Mouse (Mus musculus) liver, postnatal 0 days (tissue): Measurements from ENCODE around the gene Kcnn3. TPM values are rescaled to one million over a fixed set of nuclear protein-coding genes. Genes with fewer than 3 reads are reported as not detected.

Experiments
- ATAC-seq: fragments of 200-750 bp; cut with Nextera tagmentation; 2 replicates; pipeline ENCODE4 v1.8.0; 2017; ENCODE audit warnings: mild to moderate bottlenecking, moderate library complexity
- DNase-seq: peaks from one replicate; pipeline ENCODE4 v3.0.0-alpha.2; 2016
- H3K27ac ChIP-seq: fragments of 300-500 bp; sonication (generic); 2 replicates; pipeline ENCODE4 v1.5.1; 2014; ENCODE audit warnings: antibody characterized with exemption, moderate library complexity, mild to moderate bottlenecking, low read depth
- H3K27me3 ChIP-seq: fragments of 300-500 bp; sonication (generic); 2 replicates; pipeline ENCODE4 v1.6.1; 2014; ENCODE audit warnings: low read length, control low read depth, mixed read lengths; ENCODE audit not compliant: insufficient read depth
- H3K36me3 ChIP-seq: fragments of 300-500 bp; sonication (generic); replicated peaks from 2 replicates; pipeline ENCODE4 v1.6.1; 2014; ENCODE audit warnings: mild to moderate bottlenecking, control low read depth, low read length, moderate library complexity, mixed read lengths; ENCODE audit not compliant: insufficient read depth
- H3K4me1 ChIP-seq: fragments of 300-500 bp; sonication (generic); 2 replicates; pipeline ENCODE4 v1.6.1; 2014; ENCODE audit warnings: antibody characterized with exemption, mild to moderate bottlenecking, control low read depth; ENCODE audit not compliant: insufficient read depth
- H3K4me2 ChIP-seq: fragments of 300-500 bp; sonication (generic); 2 replicates; pipeline ENCODE4 v1.6.1; 2014; ENCODE audit warnings: low read depth, mild to moderate bottlenecking, low read length, moderate library complexity, mixed read lengths
- H3K4me3 ChIP-seq: fragments of 300-500 bp; sonication (generic); 2 replicates; pipeline ENCODE4 v1.5.1; 2014; ENCODE audit warnings: low read depth, low read length
- H3K9ac ChIP-seq: fragments of 300-500 bp; sonication (generic); replicated peaks from 2 replicates; pipeline ENCODE4 v1.6.1; 2014; ENCODE audit warnings: mild to moderate bottlenecking, moderate library complexity
- H3K9me3 ChIP-seq: fragments of 300-500 bp; sonication (generic); 2 replicates; pipeline ENCODE4 v1.6.1; 2016; ENCODE audit warnings: mild to moderate bottlenecking, control low read depth, low read length, mixed read lengths
- CTCF ChIP-seq: sonication (generic); IDR thresholded peaks from 2 replicates; pipeline ENCODE4 v1.5.1; 2016; ENCODE audit warnings: antibody characterized with exemption, low read depth
- EP300 ChIP-seq: IDR thresholded peaks from 2 replicates; pipeline ENCODE4 v1.6.1; 2016; ENCODE audit warnings: antibody characterized with exemption, low read depth, mild to moderate bottlenecking
- WGBS: fragments of 180-500 bp; shearing (Covaris S2); extraction: QIAGEN DNeasy Blood & Tissue Kit; methylation state at CpG from one replicate; pipeline ENCODE4 v1.1.7; 2014; ENCODE audit not compliant: insufficient replicate concordance; 5-methylcytosine and 5-hydroxymethylcytosine counted together
- polyA plus RNA-seq: library from polyadenylated mRNA; unstranded; fragments of >200 nt; fragmentation: Nextera tagmentation; extraction: Ambion mirVana; gene quantifications from 2 replicates; pipeline ENCODE4 v1.2.1, GENCODE M21; 2015

Kcnn3 gene
- polyA plus RNA-seq, 1 experiment from 2014 or later: 0.04 TPM

GRCm38 (mm10) chr3:89715207-89715966 lies 195.4 kb downstream of the Kcnn3 start:
- Histone ChIP-seq H3K9ac (peak overlapping the region; percentile 61), H3K4me3 (peak overlapping the region; percentile 66), H3K36me3 (no peaks in the 10 kb centered on the region), H3K4me1 (peaks cover 12% of the 10 kb centered on the region; the same call in 1 of the 2 replicates), H3K27ac (no peak overlapping the region), H3K4me2 (peak overlapping the region; percentile 98), H3K27me3 (no peaks in the 10 kb centered on the region), H3K9me3 (no peaks in the 10 kb centered on the region)
- peak; percentile 70 for ATAC-seq
- TF ChIP-seq EP300 (no peak), CTCF (no peak)
- DNase-seq: peak; percentile 52
- WGBS: 4% methylated on average over 41 of the region's 59 CpGs

GRCm38 (mm10) chr3:89715967-89716256 lies 195.9 kb downstream of the Kcnn3 start:
- H3K9me3 ChIP-seq: no peaks in the 10 kb centered on the region
- no peaks in the 10 kb centered on the region for H3K36me3 ChIP-seq
- peak overlapping the region; percentile 61; the same call in 1 of the 2 replicates for H3K9ac ChIP-seq
- H3K27ac ChIP-seq: no peak overlapping the region
- TF ChIP-seq CTCF (no peak), EP300 (no peak)
- peak overlapping the region; percentile 98 for H3K4me2 ChIP-seq
- no peak for ATAC-seq
- no peaks in the 10 kb centered on the region for H3K27me3 ChIP-seq
- no peak for DNase-seq
- 55% methylated on average over 6 of the region's 6 CpGs for WGBS
- H3K4me1 ChIP-seq: peaks cover 12% of the 10 kb centered on the region; the same call in 1 of the 2 replicates
- no peak overlapping the region for H3K4me3 ChIP-seq

- H3K27me3 ChIP-seq: no peaks in the 10 kb centered on the region
- H3K9ac ChIP-seq: no peak overlapping the region
- H3K4me3 ChIP-seq: no peak overlapping the region
- TF ChIP-seq EP300: no peak
- no peak for TF ChIP-seq CTCF
- DNase-seq: no peak
- H3K36me3 ChIP-seq: no peaks in the 10 kb centered on the region
- no peak for ATAC-seq
- H3K4me1 ChIP-seq: no peaks in the 10 kb centered on the region
- no peak overlapping the region for H3K4me2 ChIP-seq
- no peaks in the 10 kb centered on the region for H3K9me3 ChIP-seq
- no peak overlapping the region for H3K27ac ChIP-seq
Measured at GRCm38 (mm10) chr3:89722032-89722431, 202.1 kb downstream of the Kcnn3 start.

GRCm38 (mm10) chr3:89723400-89724084 lies 203.6 kb downstream of the Kcnn3 start:
- Histone ChIP-seq H3K4me1 (no peaks in the 10 kb centered on the region), H3K27ac (no peak overlapping the region), H3K9ac (no peak overlapping the region), H3K4me3 (no peak overlapping the region), H3K27me3 (no peaks in the 10 kb centered on the region), H3K4me2 (no peak overlapping the region), H3K9me3 (no peaks in the 10 kb centered on the region), H3K36me3 (no peaks in the 10 kb centered on the region)
- DNase-seq: no peak
- TF ChIP-seq CTCF (no peak), EP300 (no peak)
- ATAC-seq: no peak
- 74% methylated on average over 7 of the region's 7 CpGs for WGBS

Other genes starting within 250 kb of the Kcnn3 start
- gene Slc50a1, start 249.6 kb upstream of the Kcnn3 start, polyA plus RNA-seq: 18.3 and 19.6 TPM in 2 replicates
- 22.1 and 27.8 TPM in 2 replicates for gene Efna1, start 239.0 kb upstream of the Kcnn3 start, polyA plus RNA-seq
- gene Efna3, start 197.2 kb upstream of the Kcnn3 start, polyA plus RNA-seq: not detected in 2 replicates
- 0.36 and 0.56 TPM in 2 replicates for gene Efna4, start 182.1 kb upstream of the Kcnn3 start, polyA plus RNA-seq
- gene Adam15, start 170.2 kb upstream of the Kcnn3 start, polyA plus RNA-seq: 9.1 and 9.2 TPM in 2 replicates
- gene Dcst2, start 158.2 kb upstream of the Kcnn3 start, polyA plus RNA-seq: 0.05 TPM in 1 of 2 replicates, not detected in the other
- 0.13 and 0.15 TPM in 2 replicates for gene Dcst1, start 154.9 kb upstream of the Kcnn3 start, polyA plus RNA-seq
- gene Zbtb7b, start 125.4 kb upstream of the Kcnn3 start, polyA plus RNA-seq: 4.1 and 4.7 TPM in 2 replicates
- not detected in 2 replicates for gene Lenep, start 117.4 kb upstream of the Kcnn3 start, polyA plus RNA-seq
- 18.8 and 20.0 TPM in 2 replicates for gene Flad1, start 108.3 kb upstream of the Kcnn3 start, polyA plus RNA-seq
- gene Cks1b, start 101.8 kb upstream of the Kcnn3 start, polyA plus RNA-seq: 130 and 141 TPM in 2 replicates
- gene Shc1, start 101.7 kb upstream of the Kcnn3 start, polyA plus RNA-seq: 23.8 and 24.7 TPM in 2 replicates
- gene Pygo2, start 90.0 kb upstream of the Kcnn3 start, polyA plus RNA-seq: 5.9 and 6.9 TPM in 2 replicates
- gene Pbxip1, start 83.5 kb upstream of the Kcnn3 start, polyA plus RNA-seq: 9.4 and 9.8 TPM in 2 replicates
- 13.4 and 13.8 TPM in 2 replicates for gene Pmvk, start 65.6 kb upstream of the Kcnn3 start, polyA plus RNA-seq
- gene Adar, start 194.9 kb downstream of the Kcnn3 start, polyA plus RNA-seq: 5.2 and 5.3 TPM in 2 replicates
- gene Chrnb2, start 244.5 kb downstream of the Kcnn3 start, polyA plus RNA-seq: 0.18 and 0.27 TPM in 2 replicates